Mouse (Mus musculus) bone marrow macrophage, adult 2 months (primary cell): ENCODE data around the gene B4galnt2.

Source experiments
- CTCF ChIP-seq: IDR thresholded peaks from 2 replicates; pipeline ENCODE4 v1.5.1; 2012; ENCODE audit warnings: low read depth, mild to moderate bottlenecking, low read length, moderate library complexity
- POLR2A ChIP-seq: IDR thresholded peaks from 2 replicates; pipeline ENCODE4 v1.6.1; 2012; ENCODE audit warnings: mild to moderate bottlenecking, low read depth, low read length, borderline replicate concordance

DNA sequence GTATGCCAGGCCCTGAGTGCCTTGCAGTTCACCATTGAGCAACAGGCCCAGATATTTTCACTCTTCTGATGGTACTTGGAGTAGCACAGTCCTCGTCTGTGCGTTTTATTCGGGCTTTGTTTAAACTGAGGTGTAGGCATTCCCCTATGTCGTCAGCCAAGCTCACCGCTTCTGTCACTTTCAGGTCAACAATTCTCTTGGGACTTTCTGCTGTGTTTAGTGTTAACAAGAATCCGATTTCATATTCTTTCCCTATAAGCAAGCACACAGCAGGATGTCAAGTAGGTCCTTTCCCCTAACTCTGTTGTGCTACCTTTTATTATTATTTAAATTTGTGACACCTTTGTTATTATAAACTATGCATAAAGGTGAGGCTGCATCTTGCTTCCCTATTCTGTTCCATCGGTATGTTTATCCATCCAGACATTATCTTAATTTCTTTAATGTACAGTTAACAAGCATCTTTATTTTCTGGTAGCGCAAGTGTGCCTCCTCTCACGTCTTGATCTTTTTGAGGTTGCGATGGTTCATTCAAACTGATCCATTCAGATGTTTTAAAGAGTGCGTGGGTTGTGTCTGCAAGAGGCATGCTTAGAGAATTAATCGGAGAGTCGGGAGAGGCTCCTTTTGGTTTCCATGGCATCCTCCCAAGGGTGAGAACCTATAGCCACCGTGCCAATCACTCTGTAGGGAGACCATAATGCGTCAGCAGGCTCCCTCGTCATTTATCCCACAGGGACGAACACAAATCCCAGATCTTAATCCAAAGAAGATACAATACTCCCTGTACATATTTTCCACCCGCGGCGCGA, 56.8 kb downstream of the B4galnt2 start:
- no peak for TF ChIP-seq CTCF
- TF ChIP-seq POLR2A = no peak
